In genomic region chr3:108010286-108010685, GRCm38 (mm10) we compare ENCODE assay signal across 10 mouse cellular contexts. TPM values are rescaled to one million over a fixed set of nuclear protein-coding genes. Genes with fewer than 3 reads are reported as not detected.
DNase-seq lines count a peak whose midpoint lies in the region; ATAC-seq and TF ChIP-seq lines count a peak whose summit lies in the region.
"Had no signal": no experiment of that assay in that cellular context is flagged by ENCODE, and none has a peak within 500 bp of the region (broad histone marks: within the 10 kb centered on the region; RNA-seq: fewer than 3 reads in every experiment).

No protein-coding gene starts in this region.

- peak overlapping the region; percentile 52; the same call in 1 of the 2 replicates for H3K27ac ChIP-seq in hindbrain, postnatal 0 days
- H3K27ac ChIP-seq in hindbrain, embryonic 13.5 days = no peak overlapping the region
- H3K27ac ChIP-seq: embryonic facial prominence, embryonic 15.5 days; left cerebral cortex, adult 2 months had no signal

- H3K4me1 ChIP-seq in hindbrain, postnatal 0 days (ENCODE audit: insufficient read depth, low read length) = peaks cover 11% of the 10 kb centered on the region; the same call in 1 of the 2 replicates
- H3K4me1 ChIP-seq in hindbrain, embryonic 13.5 days (replicated peaks) = peaks cover 8% of the 10 kb centered on the region

- H3K36me3 ChIP-seq in hindbrain, postnatal 0 days (ENCODE audit: insufficient read depth, low read length) = no peaks in the 10 kb centered on the region
- no peaks in the 10 kb centered on the region for H3K36me3 ChIP-seq in hindbrain, embryonic 13.5 days
- H3K36me3 ChIP-seq: embryonic facial prominence, embryonic 15.5 days had no signal

- TF ChIP-seq CTCF in hindbrain, postnatal 0 days (IDR thresholded peaks at IDR 0.05; ENCODE audit: low read depth) = no peak

- H3K4me3 ChIP-seq in hindbrain, postnatal 0 days (ENCODE audit: low read length) = no peak overlapping the region
- H3K4me3 ChIP-seq in hindbrain, embryonic 13.5 days = no peak overlapping the region
- H3K4me3 ChIP-seq: embryonic facial prominence, embryonic 15.5 days; left cerebral cortex, adult 2 months had no signal

- peak; percentile 81 for DNase-seq in hindbrain, postnatal 0 days (ENCODE audit: low spot score)
- DNase-seq in 3T3-L1 (ENCODE audit: low read depth, low spot score) = peak; percentile 47
- DNase-seq in Muller cell, postnatal 12 days (ENCODE audit: inconsistent ontology term) = peak; percentile 77
- DNase-seq in heart, postnatal 4 days = peak; percentile 76
- DNase-seq in cerebellum, adult 8-10 months = no peak
- no peak for DNase-seq in urinary bladder, postnatal 4 days (ENCODE audit: low spot score in 2 of 2)

- 35% methylated on average over 2 of the region's 2 CpGs for WGBS in hindbrain, postnatal 0 days
- 66% methylated on average over 2 of the region's 2 CpGs for WGBS in hindbrain, embryonic 13.5 days

- H3K4me2 ChIP-seq in hindbrain, postnatal 0 days (ENCODE audit: low read depth, low read length) = no peak overlapping the region
- no peak overlapping the region for H3K4me2 ChIP-seq in hindbrain, embryonic 13.5 days
- H3K4me2 ChIP-seq: embryonic facial prominence, embryonic 15.5 days had no signal

- H3K27me3 ChIP-seq in hindbrain, postnatal 0 days (ENCODE audit: insufficient read depth, low read length) = no peaks in the 10 kb centered on the region
- no peaks in the 10 kb centered on the region for H3K27me3 ChIP-seq in hindbrain, embryonic 13.5 days
- H3K27me3 ChIP-seq: embryonic facial prominence, embryonic 15.5 days had no signal

- H3K9ac ChIP-seq in hindbrain, postnatal 0 days (replicated peaks; ENCODE audit: low read length) = no peak overlapping the region
- H3K9ac ChIP-seq in hindbrain, embryonic 13.5 days = no peak overlapping the region
- H3K9ac ChIP-seq: embryonic facial prominence, embryonic 15.5 days had no signal

- no peaks in the 10 kb centered on the region for H3K9me3 ChIP-seq in hindbrain, postnatal 0 days (ENCODE audit: low read length)
- H3K9me3 ChIP-seq in hindbrain, embryonic 13.5 days = no peaks in the 10 kb centered on the region
- H3K9me3 ChIP-seq: embryonic facial prominence, embryonic 15.5 days had no signal

- peak; percentile 79 for ATAC-seq in hindbrain, postnatal 0 days
- ATAC-seq in hindbrain, embryonic 13.5 days (ENCODE audit: low FRiP score) = no peak

RNA-seq across cellular contexts. Expression of gene Gstm1, which starts 7.5 kb away (rescaled TPM):
- total RNA-seq in hindbrain, postnatal 0 days (2014; rRNA removed) = 161 and 174 TPM in 2 replicates
- polyA plus RNA-seq in hindbrain, postnatal 0 days (2015; fragmentation: Nextera tagmentation; extraction: Ambion mirVana) = 429 and 453 TPM in 2 replicates
- 53.7 and 54.2 TPM in 2 replicates for polyA plus RNA-seq in hindbrain, embryonic 13.5 days (2015; fragmentation: Nextera tagmentation; extraction: Ambion mirVana)
- total RNA-seq in heart, postnatal 4 days (2021) = 10 to 100 TPM; 46.2 to 48.4 TPM

RNA-seq across cellular contexts. Expression of gene Gstm2, which starts 24.0 kb away (rescaled TPM):
- 5.3 and 6.1 TPM in 2 replicates for total RNA-seq in hindbrain, postnatal 0 days (2014; rRNA removed)
- polyA plus RNA-seq in hindbrain, postnatal 0 days (2015; fragmentation: Nextera tagmentation; extraction: Ambion mirVana) = 18.7 and 20.0 TPM in 2 replicates
- 10.0 and 10.9 TPM in 2 replicates for polyA plus RNA-seq in hindbrain, embryonic 13.5 days (2015; fragmentation: Nextera tagmentation; extraction: Ambion mirVana)
- total RNA-seq in heart, postnatal 4 days (2021) = 10 to 100 TPM; 43.2 to 43.6 TPM

RNA-seq across cellular contexts. Expression of gene Gstm4, which starts 34.4 kb away (rescaled TPM):
- total RNA-seq in hindbrain, postnatal 0 days (2014; rRNA removed) = 6.7 and 6.9 TPM in 2 replicates
- polyA plus RNA-seq in hindbrain, postnatal 0 days (2015; fragmentation: Nextera tagmentation; extraction: Ambion mirVana) = 22.5 and 23.0 TPM in 2 replicates
- 15.2 and 15.4 TPM in 2 replicates for polyA plus RNA-seq in hindbrain, embryonic 13.5 days (2015; fragmentation: Nextera tagmentation; extraction: Ambion mirVana)
- total RNA-seq in heart, postnatal 4 days (2021) = 10 to 100 TPM; 11.8 to 12.7 TPM

RNA-seq across cellular contexts. Expression of gene Gstm3, which starts 41.2 kb away (rescaled TPM):
- total RNA-seq in hindbrain, postnatal 0 days (2014; rRNA removed) = not detected in 2 replicates
- 0.15 TPM in 1 of 2 replicates, not detected in the other for polyA plus RNA-seq in hindbrain, postnatal 0 days (2015; fragmentation: Nextera tagmentation; extraction: Ambion mirVana)
- 0.17 TPM in 1 of 2 replicates, not detected in the other for polyA plus RNA-seq in hindbrain, embryonic 13.5 days (2015; fragmentation: Nextera tagmentation; extraction: Ambion mirVana)
- total RNA-seq in heart, postnatal 4 days (2021) = not detected
- total RNA-seq: left cerebral cortex, adult 2 months had no signal
- polyA plus RNA-seq: embryonic facial prominence, embryonic 15.5 days; neural tube, embryonic 14.5 days had no signal

Comparison
In these comparisons a context has a peak if more than half of its experiments do, and no peak if none do; other contexts are left out.
1. DNase-seq: peak in hindbrain, postnatal 0 days (single experiment), 3T3-L1 (single experiment), Muller cell, postnatal 12 days (single experiment) and heart, postnatal 4 days (single experiment); none in cerebellum, adult 8-10 months (single experiment) and urinary bladder, postnatal 4 days (0 of 2).